Mouse (Mus musculus) heart, adult 9 months (tissue): ENCODE results near the gene Fkbp5.
"Not testable (repeated sequence)": the region's sequence is repeated elsewhere in the genome, so short reads cannot be mapped to it uniquely, and the experiment has no call there.

Experiments
- DNase-seq, 2 experiments: peaks; one replicate each; pipeline ENCODE4 v3.0.0; 2022; ENCODE audit warnings: low spot score in 2 of 2

Gene Fkbp5

DNA sequence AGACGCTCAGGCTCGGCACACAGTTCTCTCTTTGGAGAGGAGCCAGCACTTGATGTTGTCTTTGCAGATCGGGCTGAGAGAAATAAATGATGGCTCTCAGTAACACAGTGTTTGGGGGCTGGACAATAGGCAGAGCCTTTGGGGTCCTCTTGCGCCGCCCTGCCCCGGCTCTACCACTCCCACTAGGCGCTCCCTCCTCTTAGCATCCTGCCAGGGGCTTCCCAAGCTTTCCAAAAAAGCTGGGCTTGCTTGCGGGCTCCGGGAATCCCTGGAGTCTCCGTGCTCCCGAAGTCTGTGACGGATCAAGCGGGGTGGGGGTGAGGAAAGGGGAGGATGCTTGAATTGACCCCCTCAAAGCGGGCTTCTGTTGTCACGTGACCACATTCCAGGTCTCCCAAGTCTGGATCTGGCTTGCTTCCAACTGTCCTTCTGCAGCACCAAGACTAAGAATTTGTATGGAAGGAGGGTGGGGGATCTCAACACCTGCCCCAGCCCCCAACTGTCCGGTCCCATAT lies at the start of gene Fkbp5:
Gene Fkbp5, minus strand, starts transcription at position 87 of the 515 bp plus-strand sequence.
- peak; percentile 91 to 93 for DNase-seq

DNA sequence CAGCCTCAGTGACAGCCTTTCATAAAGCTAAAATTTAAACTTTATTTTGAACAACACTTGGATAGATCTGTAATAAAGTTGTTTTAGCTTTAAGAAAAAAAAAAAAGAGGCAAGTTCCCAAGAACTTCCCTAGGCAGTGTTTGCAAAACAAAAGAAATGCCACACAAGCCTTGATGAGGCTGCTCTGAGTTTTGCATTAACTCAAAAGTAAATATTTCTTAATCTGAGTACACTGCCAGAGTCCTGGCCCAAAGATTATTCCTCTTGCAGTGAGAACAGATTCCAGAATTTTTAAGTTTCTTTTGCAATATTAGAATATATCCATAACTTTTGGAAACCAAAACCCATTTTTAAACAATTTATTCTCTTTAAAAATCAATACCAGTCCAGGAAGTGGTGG lies 47.9 kb upstream of the Fkbp5 start:
- no peak for DNase-seq

DNA sequence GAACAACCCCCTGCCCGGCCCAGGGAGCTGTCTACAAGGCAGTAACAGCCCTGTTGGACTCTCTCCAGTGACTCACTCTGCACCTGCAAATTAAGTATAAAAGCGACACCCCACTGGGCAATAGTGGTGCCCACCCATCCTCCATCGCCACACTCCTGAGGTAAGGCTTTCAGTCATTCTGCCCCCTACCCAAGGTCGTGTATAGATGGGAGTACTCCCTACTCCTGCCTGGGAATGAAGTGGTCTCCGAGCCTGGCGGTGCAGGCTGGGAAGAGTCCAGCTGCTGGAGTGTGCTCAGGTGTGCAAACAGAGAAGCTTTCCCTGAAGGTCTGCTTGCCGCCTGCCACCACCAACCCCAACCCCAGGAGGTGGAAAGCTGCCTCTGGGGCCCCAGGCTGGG lies 44.3 kb upstream of the Fkbp5 start:
- DNase-seq, result no peak

DNA sequence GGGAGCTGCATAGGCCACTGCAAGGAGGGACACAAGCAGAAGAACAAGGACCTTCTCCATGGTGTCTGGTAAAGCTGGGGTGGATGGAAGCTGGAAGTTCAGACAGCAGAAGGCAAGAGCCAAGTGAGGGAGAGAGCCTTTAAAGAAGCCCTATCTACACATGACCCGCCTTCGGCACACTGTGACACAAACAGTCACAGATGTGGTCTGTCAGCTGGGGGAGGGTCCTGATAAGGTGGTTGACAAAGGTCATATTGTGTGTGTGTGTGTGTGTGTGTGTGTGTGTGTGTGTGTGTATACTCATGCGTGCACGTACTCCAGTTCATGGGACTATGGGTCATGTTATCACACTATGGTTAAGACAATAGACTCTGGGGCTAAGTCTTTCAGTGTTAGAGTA lies 43.3 kb upstream of the Fkbp5 start, which contains the start of gene Clps:
Gene Clps, minus strand, starts transcription at position 169 of the 400 bp plus-strand sequence.
- DNase-seq, result no peak

DNA sequence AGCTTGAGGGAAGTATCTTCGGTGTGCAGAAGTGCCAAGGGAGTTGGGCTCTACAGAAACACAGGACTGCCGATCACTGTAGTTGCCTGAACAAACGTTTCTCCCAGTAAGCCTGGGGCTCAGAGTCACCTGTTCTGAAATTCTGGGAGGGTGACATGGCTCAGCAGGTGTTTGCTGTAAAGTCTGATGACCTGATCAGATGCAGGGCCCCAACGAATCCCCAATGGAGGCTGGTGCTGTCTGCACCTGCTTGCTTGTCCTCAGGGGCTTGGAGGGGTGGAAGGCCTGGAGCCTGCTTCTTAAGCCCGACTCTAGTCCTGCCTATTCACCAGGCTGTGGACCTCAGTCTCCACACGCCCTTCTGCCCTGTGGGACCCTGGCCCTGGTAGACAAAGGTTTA lies 40.4 kb upstream of the Fkbp5 start:
- no peak for DNase-seq

DNA sequence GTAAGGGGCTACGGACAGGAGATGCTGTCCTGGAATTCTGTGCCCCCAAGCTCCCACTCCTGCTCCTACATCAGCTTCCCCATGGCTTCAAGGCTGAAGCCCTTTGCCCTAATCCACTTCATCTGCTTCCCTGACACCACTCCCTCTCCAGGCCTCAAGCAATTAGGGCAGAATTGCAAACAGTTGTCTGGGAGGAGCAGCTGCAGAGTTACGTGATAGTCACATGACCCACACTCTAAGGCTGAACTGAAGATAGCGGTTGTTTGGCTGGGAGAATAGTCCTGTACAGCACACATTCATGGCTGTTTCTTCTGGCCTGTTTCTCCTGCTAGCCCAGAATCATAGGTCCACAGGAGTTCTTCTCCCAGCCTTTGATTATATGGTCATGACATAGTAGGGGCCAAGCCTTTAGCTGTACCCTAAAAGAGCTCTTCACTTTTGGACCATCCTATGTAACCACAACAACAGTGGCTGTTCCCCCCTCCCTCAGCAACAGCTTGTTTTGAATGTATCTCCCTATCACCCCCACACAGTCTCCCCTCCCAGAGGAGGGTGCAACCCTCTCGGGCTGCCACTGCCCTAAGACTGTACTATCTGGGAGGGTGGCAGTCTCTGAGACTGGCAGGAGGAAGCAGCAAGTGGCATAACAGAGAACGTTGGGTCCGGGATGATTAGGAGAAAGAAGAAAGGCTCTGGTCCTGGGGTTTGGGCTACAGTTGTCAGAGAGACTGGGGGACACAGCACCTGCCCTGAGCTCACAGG lies 39.5 kb upstream of the Fkbp5 start:
- no peak for DNase-seq

DNA sequence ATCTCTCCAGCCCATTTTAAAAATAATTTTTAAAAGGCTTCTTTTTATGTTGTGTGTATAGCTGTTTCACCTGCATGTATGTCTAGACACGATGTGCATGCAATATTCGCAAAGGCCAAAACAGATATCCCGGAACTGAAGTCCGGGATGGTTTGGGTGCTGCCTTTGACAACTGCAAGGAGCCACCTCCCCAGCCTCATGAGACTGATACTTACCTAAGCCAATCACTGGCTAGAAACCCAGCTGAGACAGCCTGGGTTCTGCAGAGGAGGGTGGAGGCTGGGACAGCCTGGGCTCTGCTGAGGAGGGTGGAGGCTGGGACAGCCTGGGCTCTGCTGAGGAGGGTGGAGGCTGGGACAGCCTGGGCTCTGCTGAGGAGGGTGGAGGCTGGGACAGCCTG lies 36.7 kb upstream of the Fkbp5 start:
- not testable (repeated sequence) for DNase-seq

DNA sequence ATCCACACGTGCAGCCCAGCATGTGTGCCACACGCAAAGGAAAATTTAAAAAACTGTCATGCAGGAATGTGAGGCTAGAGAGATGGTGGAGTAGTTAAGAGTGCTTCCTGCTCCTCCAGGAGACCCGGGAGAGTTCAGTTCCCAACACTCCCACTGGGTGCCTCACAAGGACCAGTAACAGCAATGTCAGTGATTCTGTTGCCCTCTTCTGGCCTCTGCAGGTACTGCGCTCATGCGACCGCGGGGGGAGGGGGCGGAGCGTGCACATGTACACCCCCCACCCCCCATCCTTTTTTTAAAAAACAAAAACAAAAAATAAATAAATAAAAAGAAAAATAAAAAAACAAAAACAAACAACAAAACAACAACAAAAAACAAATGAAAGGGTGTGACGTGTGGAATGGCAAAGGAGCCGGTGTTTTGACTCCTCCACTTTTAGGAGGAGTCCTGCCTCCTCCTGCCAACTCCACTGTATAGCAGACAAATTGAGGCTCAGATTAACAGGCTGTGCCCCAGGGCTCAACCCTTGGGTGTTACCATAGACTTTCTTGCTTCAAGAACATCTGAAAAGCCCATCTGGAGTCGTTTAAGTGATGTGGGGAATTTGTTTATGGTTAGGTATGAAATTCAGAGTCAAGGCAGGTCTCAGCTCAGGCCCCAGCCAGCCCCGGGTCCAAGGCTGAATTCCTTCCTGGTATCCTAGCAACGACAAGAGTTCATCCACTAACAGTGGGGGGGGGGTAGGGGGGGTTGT lies 35.9 kb upstream of the Fkbp5 start:
- peak; percentile 39 to 58 for DNase-seq

DNA sequence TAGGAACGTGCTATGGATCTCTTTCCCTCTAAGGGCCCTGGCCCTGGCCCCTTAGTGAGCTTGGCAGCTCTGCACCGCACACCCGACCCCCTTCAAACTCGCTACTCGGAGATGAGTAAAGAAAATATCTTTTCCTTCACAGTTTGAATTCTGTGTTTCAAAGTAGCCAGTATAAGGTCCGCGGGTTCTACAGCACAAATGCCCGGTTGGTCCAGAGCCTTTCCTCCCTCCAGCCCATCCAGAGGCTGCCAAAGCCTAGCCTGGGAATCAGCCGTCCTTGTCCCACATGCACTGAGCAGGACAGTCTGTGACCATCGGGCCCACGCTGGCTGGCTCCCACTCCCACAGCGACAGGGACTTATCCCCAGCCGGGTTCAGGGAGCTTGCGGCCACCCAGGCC lies 31.8 kb upstream of the Fkbp5 start, which contains the start of gene Clpsl2:
Gene Clpsl2, plus strand, starts transcription at position 301 of the 400 bp plus-strand sequence.
- DNase-seq, result no peak

DNA sequence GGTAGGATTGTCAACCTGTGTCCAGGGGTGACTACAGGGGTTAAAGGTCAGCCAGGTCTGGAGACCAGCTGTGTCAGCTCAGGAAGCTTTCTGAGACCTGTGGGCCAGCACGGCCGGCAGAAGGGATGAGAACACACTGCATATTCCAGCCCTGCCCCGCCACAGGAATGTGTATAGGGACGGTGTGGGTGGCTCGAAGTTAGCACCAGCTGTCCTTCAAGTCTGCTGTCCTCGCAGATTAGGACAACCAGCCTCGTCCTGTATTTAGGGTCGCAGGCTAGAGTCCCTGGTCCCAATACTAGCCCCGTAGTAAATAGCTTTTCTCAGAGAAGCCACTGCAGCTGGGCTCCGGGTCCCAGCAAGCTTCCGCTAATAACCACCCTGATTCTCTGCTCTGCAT lies 31.2 kb upstream of the Fkbp5 start:
- DNase-seq, result no peak

DNA sequence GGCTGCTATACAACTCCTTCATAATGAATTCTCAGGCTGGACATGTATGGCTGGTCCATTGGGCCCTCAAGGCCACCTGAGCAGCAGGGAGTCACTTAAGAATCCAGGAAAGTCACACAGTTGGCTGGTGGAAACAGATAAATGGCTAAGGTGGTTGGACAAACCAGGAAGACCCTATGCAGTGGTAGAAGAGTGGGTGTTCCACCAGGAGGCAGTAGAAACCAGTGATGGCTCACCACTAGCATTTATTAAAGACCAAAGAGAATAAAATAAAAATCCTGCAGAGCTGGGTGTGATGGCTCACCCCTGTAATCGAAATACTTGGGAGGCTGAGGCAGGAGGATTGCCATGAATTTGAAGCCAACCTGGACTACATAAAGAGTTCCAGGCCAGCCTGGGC lies 29.6 kb upstream of the Fkbp5 start:
- no peak for DNase-seq

DNA sequence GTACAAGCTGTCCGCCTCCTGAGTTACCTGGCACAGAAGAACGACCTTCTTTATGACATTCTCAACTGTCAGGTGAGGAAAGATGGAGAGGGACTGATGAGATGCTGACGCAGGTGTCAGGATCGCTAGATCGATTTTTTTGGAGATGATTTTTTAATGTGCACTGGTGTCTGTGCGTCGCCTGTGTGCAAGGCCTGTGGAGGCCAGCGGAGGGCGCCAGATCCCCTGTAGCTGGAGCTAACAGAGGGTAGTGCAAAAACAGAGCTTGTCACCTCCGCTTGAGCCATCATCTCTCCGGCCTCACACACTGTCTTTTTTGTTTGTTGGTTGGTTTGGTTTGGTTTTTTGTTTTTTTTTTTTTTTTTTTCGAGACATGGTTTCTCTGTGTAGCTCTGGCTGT lies 20.6 kb upstream of the Fkbp5 start:
- DNase-seq, result no peak

DNA sequence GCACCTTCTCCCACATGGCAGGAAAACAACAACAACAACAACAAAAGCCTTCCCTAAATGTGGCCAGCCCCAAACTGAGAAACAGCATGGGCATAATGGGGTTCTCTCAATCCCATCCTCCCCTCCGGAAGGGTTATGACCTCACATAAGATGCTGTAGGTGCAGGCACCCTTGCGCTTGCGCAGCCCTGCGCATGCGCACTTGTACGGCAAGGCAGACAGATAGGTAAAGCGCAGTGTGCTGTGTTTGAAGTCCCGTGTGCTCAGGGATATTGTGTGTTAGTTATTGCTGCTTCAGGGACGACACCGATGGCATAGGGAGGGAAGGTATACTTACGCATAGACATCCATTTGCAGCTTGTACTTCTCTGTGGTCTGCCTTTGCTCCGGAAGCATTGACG lies 16.0 kb upstream of the Fkbp5 start:
- no peak for DNase-seq

DNA sequence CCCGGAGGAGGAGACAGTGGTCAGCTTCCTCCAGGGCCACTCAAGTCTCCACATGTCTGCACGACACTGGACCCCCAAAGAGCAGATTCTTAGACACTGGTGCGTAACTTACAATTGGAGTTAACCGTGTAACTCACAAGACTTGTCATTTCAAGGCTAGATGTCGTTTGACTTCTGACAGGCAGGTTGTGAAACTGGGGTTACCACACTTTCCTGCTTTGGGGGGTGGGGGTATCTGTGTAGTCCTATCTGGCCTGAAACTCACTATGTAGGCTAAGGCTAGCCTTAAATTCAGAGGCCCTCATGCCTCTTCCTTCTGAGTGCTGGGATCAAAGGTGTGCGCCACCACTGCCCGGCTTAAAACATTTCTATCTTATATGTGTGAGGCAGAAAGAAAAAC lies 15.2 kb upstream of the Fkbp5 start:
- DNase-seq, result no peak

DNA sequence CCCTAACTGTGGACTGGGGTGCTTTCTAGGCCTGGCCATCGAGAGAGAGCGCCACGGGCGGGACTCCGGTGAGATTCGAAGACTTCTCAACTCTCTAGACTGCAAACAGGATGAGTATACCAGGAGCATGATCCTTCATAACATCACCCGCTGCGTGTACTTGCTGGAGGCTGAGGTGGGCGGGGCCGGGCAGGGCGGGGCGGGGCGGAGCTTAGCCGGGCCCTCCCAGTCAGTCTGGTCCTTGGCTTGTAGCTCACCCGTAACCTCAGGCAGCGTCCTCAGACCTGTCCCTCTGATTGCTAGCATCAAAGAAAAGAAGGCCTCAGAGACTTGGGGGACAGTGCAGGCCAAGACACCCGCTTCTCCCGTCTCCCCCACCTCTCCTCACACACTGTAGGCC lies 14.6 kb upstream of the Fkbp5 start:
- DNase-seq, result no peak

DNA sequence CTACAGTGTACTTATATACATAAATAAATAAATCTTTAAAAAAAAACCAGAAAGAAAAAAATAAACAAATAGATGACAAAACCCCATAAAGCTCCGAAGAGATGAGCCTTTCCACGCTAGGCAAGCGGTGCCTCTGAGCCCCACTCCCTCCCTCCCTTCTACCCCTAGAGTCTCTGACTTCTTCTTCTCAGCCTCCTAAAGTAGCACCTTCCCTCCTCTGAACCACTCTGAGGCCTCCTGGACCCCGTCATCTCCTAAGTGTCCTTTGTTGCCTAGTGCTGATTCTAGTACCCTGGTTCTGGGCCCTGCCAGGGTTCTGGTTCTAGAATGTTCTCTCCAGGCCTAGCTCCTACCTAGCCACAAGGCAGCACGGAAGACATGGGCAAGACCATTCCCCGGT lies 13.2 kb upstream of the Fkbp5 start, which contains the start of gene Armc12:
Gene Armc12, plus strand, starts transcription at position 301 of the 400 bp plus-strand sequence.
- DNase-seq, result no peak

DNA sequence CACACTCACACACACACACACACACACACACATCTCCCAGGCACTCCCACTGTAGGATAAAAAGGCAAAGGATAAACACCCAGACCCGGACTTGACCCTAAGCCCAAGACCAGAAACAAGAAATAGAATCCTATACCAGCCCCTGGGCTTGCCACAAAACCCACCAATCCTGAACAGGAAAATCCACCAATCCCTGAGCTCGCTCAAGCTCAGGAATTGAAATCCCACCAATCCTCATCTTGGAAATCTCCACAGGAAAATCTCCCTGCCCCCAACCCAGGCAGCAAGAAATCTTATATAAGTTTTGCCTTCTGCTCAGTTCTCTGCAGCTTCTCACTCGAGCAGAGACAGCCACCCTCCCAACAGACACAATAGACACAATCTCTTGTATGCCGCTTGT lies 11.8 kb upstream of the Fkbp5 start:
- no peak for DNase-seq

DNA sequence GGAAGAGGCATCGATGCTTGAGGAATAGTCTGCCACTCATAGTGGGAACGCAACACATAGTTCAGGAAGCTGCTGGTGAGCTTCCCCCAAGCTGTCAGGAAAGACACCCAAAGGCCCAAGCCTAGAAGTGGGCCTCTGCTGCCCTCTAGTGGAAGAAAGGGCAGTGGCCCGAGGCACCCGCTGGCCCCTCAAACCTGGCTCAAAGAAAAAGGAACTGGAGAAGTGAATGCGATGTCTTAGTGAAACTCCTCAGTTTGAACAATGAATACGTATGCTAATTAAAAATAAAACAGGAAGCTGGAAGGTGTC lies 10.7 kb upstream of the Fkbp5 start:
- peak; percentile 76 to 85 for DNase-seq

DNA sequence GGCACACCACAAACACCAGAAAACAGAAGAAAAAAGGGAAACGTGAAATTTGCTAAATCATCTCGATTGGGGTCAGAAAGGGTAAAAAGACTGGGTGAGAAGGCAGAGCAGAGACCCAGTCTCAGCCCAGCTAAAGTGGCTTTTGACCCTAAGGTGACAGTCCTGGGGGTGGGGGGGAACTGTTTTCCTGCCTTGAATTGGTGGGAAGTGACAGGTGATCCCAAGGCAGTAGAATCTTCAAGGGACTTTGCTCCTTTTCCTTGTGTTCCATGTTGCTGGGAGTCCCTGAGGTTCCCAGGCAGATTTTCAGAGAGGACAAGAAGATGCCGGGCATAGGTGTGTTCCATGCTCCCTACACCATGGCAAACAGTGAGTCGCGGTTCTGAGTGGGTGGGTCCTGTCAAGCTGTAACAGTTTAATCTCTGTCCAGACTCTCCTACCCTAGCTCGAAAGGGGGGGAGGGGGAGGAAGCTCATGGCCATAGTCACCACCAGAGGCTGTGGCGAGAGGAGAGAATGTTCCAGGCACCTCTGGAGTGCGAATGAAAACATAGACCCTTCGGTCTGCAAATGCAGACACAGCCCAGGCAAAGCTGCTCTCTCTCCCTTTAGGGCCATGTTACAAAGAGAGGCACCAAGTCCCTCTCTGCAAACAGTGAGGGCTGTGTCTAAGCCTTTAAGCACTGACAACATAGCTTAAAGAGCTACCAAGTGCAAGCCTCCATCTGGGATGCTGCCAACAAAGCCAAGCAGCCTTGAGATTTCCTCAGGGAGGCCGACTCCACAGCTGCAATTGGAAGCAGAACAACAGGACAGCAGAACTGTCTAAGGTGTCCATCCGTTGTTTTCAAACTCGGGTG lies 10.1 kb upstream of the Fkbp5 start:
- DNase-seq, result no peak

DNA sequence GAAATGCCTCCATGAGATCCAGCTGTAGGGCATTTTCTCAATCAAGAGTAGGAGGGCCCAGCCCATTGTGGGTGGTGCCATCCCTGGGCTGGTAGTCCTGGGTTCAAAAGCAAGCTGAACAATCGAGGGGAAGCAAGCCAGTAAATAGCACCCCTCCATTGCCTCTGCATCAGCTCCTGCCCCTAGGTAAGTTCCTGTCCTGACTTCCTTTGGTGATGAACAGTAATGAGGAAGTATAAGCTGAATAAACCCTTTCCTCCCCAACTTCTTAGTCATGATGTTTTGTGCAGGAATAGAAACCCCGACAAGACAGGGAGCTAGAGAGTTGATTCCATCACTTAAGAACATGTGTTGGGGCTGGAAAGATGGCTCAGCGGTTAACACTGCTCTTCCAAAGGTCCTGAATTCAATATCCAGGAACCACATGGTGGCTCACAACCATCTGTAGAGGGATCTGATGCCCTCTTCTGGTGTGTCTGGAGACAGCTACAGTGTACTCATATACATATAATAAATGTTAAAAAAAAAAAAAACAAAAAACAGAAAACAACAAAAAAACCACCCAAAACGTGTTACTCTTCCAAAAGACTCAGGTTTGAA lies 7.6 kb upstream of the Fkbp5 start:
- no peak for DNase-seq

DNA sequence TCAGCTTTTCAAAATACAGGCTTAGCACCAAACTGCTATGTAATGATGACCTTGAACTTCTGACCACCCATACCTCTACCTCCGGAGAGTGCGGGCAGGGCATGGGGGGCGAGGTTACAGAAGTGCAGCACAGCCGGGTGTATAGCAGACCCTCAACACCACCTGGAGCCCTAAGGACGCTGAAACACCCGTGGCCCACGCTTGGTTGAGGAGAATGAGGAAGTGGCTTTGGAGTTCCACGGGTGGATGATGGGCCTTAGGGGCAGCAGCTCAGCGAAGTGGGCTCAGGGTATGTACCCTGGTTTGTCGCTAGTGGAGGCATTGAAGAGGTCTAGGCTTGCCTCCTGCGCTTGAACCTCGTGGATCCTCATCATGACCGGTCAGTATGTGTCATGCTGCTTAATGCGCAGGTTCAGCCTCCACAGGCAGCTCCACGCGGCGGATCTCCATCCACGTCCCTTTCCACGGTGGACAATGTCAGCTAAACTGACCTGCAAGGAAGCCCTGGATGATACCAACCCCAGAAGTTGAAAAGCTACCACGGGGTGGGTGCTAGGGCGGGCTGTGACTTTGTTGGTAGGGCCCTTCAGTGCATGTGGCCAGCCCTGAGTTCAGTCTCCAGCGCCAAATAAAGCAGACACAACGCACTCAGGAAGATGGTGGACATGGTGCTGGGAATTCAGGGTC lies 6.8 kb upstream of the Fkbp5 start:
- peak in 1 of 2 experiments; percentile 31 for DNase-seq
